Mouse (Mus musculus): ENCODE measurements around the gene Cd47.
A peak's percentile ranks its signal among the peaks of the same experiment; 100 is the strongest.

Gene Cd47

DNA sequence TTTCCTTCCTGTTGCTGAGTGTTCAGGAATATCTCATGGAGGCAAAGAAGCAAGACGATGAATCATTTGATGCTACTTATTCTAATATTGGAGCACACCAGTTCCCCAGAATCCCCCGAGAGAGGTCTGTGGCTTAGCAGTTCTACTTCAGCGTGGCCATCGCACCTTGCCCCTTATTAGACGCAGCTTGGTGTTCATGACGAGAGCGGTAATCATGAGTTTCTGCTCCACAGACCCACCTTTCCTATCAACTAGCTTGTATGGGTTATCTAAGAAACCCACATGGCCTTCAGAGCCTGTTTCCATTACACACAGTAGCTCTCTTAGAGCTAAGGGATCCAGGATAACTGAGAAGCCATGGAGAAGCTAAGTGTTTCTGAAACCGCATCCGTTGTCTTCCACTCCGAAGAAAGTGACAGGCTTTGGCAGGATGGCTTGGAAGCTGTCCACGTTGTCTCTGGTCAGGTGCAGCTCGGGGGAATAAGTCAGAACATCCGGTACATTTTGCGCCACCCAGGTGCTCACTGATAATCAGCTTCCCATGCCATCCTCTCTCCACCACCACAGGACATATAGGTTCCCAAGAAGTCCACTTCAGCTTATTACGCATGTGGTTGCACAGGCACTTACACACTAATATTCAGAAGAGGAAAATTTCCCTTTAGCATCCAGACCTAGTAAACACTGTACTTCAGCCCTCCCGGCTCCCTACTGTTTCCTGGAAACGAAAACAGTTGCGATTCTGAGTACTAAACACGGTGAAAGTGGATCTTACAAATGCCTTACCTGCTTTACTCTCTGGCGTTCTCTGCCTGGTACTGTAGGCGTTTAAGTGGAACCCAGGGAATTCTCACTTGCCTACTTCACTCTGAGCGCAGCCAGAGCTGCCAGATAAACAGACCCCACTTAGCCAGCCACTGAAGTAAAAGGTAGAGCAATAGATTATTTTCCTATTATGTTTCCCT, 25.0 kb upstream of the Cd47 start:
- TF ChIP-seq GATA4 (IDR thresholded peaks at IDR 0.05; ENCODE audit: insufficient replicate concordance, low read length): no peak

- TF ChIP-seq GATA4 (IDR thresholded peaks at IDR 0.05; ENCODE audit: insufficient replicate concordance, low read length): no peak
These were observed 23.4 kb upstream of the Cd47 start for GRCm38 (mm10) chr16:49776981-49777380.

DNA sequence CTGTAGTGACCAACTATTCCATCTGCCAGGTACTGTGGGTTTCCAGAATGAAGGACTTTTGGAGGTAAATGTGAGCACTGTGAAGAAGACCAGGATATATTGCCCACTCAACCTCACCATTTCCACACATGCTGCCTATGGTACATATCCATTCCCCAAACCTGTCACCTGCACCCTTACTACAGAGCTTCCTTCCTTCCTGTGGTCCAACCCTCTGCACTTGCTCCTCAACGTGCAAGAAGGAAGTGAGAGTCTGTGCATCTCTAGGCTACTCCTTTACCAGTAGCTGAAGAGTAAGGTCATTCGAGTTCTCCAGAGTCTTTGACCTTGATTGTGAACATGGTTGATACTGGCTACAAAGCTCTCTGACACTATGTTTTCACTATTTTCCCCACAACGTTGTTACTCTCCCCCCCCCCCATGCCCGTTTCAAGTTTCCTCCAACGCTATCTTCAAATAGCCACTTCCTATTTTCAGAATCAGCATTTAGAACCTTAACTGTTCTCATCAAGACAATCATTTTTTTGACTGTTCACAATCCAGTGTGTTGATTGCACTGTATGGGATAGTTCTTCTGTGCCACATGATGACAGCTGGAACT, 18.7 kb upstream of the Cd47 start:
- no peak for TF ChIP-seq GATA4 (IDR thresholded peaks at IDR 0.05; ENCODE audit: insufficient replicate concordance, low read length)

DNA sequence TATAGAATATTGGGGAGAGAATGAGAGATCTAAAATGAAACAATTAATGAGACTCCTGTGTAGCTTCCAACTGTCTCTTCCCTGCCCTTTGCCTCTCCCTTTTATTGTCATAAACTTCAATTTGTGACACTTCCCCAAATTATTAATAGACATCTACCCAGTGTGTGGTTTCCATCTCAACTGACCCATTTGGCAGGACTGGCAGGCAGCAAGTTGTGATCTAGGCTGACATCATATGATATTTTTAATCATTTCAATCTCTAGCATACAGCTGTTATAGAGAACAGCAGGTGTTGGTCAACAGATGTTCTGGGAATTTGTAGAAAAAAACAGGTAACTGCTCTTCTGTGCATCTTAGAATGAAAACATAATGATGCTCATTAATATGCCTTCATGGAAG, 17.0 kb upstream of the Cd47 start:
- no peak for TF ChIP-seq GATA4 (IDR thresholded peaks at IDR 0.05; ENCODE audit: insufficient replicate concordance, low read length)

GRCm38 (mm10) chr16:49786116-49786515, 14.2 kb upstream of the Cd47 start:
- no peak for TF ChIP-seq GATA4 (IDR thresholded peaks at IDR 0.05; ENCODE audit: insufficient replicate concordance, low read length)

GRCm38 (mm10) chr16:49787714-49788113, 12.6 kb upstream of the Cd47 start:
- no peak for TF ChIP-seq GATA4 (IDR thresholded peaks at IDR 0.05; ENCODE audit: insufficient replicate concordance, low read length)

DNA sequence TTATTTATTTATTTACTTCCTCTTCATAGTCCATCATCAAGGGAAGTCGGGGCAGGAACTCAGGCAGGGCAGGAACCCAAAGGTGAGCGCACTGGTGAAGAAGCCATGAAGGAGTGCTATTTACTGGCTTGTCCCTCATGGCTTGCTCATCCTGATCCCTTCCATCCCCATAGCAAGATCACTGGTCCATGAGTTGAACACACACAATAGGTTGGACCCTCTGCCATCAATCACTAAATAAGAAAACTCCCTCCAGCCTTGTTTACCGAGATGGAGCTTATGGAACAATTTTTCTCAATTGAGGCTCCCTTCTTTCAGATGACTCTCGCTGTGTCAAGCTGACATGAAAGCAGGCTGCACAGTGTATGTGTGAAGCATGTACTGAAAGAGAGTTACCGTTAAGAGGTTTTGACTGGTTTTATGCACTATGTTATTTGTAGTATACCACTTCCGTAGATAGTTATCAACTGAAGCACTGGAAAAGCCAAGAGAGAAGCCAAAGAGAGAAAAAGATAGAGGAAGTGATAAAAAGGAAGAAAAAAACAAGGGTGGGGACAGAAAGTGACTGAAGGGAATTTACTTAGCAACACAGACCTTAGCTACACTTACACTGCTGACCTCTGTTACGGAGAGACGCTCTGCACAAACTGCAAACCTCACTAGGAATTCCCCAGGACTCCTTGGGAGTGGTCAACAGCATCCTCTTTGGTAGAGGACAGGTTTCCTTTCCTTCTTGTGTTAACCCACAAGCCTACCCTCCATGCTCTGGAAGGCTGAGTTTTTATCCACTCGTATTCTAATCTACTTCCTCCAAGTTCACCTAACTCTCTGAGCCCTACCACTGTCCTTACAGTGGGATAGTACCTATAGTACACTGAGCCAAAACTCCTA, 9.5 kb upstream of the Cd47 start:
- TF ChIP-seq GATA4 (IDR thresholded peaks at IDR 0.05; ENCODE audit: insufficient replicate concordance, low read length): no peak

DNA sequence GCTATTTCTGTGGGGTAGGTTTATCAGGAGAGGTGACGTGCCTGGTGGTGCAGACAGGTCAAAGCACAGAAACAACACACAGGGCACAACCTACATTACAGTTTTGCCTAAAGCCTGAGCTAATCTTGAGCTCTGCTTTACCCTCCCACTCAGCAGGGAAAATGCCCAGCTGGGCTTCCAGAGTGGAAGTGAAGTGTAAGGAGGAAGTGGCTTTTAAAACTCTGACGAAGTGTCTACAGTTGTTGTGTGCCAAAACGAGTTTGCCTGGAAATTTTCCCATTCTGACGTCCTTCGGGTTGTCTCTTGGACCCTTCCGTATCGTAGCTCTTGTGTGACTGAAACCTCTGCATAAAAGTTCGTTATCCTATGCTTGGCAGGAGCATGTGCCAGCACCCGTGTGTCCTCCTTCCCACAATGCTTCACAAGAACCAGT, 7.9 kb upstream of the Cd47 start:
- TF ChIP-seq GATA4 (IDR thresholded peaks at IDR 0.05; ENCODE audit: insufficient replicate concordance, low read length): no peak

DNA sequence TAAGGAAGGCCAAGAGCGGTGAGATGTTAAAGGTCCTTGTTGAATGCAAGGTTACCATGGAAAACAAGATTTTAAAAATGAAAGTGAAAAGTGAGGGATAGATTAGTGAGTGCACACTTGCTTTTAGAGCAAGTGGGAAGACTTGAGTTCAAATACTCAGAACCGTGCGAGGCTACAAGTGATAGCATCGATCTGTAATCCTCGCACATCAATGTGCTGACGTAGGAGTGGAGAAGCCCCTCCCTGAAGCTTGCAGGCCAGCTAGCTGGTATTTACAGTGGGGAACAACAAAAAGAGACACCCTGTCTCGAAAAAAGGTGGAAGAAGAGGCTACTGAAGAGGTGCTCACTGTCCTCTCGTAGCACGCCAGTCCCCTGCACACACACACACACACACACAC, 6.7 kb upstream of the Cd47 start:
- no peak for TF ChIP-seq GATA4 (IDR thresholded peaks at IDR 0.05; ENCODE audit: insufficient replicate concordance, low read length)

GRCm38 (mm10) chr16:49796271-49796670, 4.1 kb upstream of the Cd47 start:
- no peak for TF ChIP-seq GATA4 (IDR thresholded peaks at IDR 0.05; ENCODE audit: insufficient replicate concordance, low read length)

GRCm38 (mm10) chr16:49796954-49797353, 3.4 kb upstream of the Cd47 start:
- TF ChIP-seq GATA4 (IDR thresholded peaks at IDR 0.05; ENCODE audit: insufficient replicate concordance, low read length): no peak

GRCm38 (mm10) chr16:49798790-49799189, 1.5 kb upstream of the Cd47 start:
- TF ChIP-seq GATA4 (IDR thresholded peaks at IDR 0.05; ENCODE audit: insufficient replicate concordance, low read length): peak; percentile 58; the same call in 1 of the 2 replicates

DNA sequence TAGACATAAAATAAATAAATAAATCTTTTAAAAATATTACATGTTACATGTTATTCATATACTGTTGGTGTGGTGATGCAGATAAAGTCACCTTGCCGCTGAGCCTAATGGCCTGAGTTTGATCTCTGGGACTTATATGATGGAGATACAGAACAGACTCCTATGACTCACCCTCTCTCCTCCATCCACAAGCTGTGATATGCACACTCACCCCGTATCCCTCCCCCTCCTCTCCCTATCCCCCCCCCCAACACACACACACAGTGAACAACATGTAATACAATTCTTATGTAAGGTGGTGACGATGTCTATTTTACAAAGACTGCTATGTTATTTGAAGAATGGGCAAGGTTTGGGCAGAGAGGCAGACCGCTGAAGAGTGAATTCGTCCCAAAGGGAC, 663 bp downstream of the Cd47 start:
- TF ChIP-seq GATA4 (IDR thresholded peaks at IDR 0.05; ENCODE audit: insufficient replicate concordance, low read length): no peak

- TF ChIP-seq GATA4 (IDR thresholded peaks at IDR 0.05; ENCODE audit: insufficient replicate concordance, low read length): no peak
These were observed 1.1 kb downstream of the Cd47 start for GRCm38 (mm10) chr16:49801399-49801798.

DNA sequence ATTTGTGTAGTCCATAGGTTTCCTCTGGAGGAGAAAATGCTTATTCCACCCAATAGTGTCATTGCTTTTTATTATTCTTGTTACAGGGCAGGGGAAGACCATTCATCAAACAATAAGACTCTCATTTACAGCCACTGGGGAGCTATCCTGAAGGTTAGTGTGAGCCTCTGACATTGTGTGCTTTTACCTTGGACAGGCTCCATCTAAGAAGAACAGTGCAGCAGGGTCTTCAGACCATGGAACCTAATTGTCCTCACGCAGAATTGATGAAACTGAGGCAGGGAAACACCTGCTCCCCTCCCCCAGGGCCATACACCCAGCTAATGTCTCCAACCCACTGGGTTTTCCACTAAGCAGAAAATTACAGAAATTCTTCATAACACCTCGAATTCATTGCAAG, 2.7 kb downstream of the Cd47 start:
- TF ChIP-seq GATA4 (IDR thresholded peaks at IDR 0.05; ENCODE audit: insufficient replicate concordance, low read length): no peak
